Mouse (Mus musculus) brain, embryonic 14.5 days (tissue): Measurements from ENCODE around the gene Pa2g4. TPM values are rescaled to one million over a fixed set of nuclear protein-coding genes. Genes with fewer than 3 reads are reported as not detected.

Source experiments
- DNase-seq: peaks from one replicate; pipeline ENCODE4 v3.0.0-alpha.2; 2011; ENCODE audit warnings: low read depth
- CTCF ChIP-seq: fragments of 200-500 bp; IDR thresholded peaks from 2 replicates; pipeline ENCODE4 v1.5.1; 2012; ENCODE audit warnings: inconsistent platforms, mild to moderate bottlenecking, moderate library complexity, borderline replicate concordance; ENCODE audit not compliant: insufficient read depth, insufficient read length; ENCODE audit errors: extremely low read depth
- POLR2A ChIP-seq: fragments of 200-500 bp; IDR thresholded peaks from 2 replicates; pipeline ENCODE4 v1.6.1; 2012; ENCODE audit warnings: mild to moderate bottlenecking, inconsistent platforms, borderline replicate concordance; ENCODE audit not compliant: poor library complexity, insufficient read depth, insufficient read length, severe bottlenecking; ENCODE audit errors: extremely low read depth
- polyA plus RNA-seq: library from polyadenylated mRNA; depleted of rRNA; stranded (reverse); fragments of >200 nt; gene quantifications from 2 replicates; pipeline ENCODE4 v1.2.3, GENCODE M21; 2012; rRNA removed

Gene Pa2g4
- polyA plus RNA-seq, 1 experiment: 123 TPM

DNA sequence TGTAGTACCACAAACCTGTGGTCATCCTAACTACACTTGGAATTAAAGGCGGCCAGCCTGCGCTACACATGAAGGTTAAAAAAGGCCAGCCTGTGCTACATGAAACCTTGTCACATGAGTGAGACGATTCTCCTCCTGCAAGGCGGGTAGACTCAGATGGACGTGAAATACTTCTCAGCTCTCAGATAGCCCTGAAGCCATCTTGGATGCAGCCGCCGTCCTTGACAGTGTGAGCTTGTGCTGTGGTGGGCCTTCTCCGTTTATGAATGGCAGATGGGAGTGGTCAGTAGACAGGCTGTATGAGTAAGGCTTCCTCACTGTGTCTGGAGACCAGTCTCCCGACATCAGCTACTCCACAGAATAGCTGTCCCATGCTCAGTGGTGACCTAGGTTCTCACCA is 56.6 kb downstream of the Pa2g4 start:
- TF ChIP-seq POLR2A (no peak), CTCF (no peak)
- DNase-seq: no peak

DNA sequence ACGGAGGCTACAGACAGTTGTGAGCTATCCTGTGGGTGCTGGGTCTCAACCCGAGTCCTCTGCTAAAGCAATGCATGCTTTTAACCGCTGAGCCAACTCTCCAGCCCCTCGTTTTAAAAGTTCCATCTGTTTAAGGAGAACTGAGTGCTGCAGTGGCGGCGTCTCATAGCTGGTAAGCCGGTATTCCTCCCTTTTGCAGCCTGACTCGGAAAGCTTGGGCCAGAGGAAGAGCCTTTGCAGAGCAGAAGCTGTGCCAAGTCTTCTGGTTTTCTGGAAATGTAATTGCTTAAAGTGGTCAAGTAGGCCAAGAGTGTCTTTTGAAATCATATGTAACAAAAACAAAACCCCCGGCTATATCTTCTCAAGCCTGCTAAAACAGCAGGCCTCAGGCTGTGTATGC is 57.5 kb downstream of the Pa2g4 start:
- TF ChIP-seq POLR2A (no peak), CTCF (no peak)
- DNase-seq: no peak

Other genes starting within 250 kb of the Pa2g4 start
- gene Cnpy2, start 243.5 kb downstream of the Pa2g4 start, polyA plus RNA-seq: 84.5 and 86.3 TPM in 2 replicates
- 185 and 203 TPM in 2 replicates for gene Cs, start 228.3 kb downstream of the Pa2g4 start, polyA plus RNA-seq
- 69.0 and 90.1 TPM in 2 replicates for gene Coq10a, start 197.0 kb downstream of the Pa2g4 start, polyA plus RNA-seq
- 43.1 and 55.1 TPM in 2 replicates for gene Ankrd52, start 188.9 kb downstream of the Pa2g4 start, polyA plus RNA-seq
- gene Slc39a5, start 164.8 kb downstream of the Pa2g4 start, polyA plus RNA-seq: 0.04 and 0.35 TPM in 2 replicates
- gene Nabp2, start 154.5 kb downstream of the Pa2g4 start, polyA plus RNA-seq: 96.8 and 102 TPM in 2 replicates
- 73.9 and 76.9 TPM in 2 replicates for gene Rnf41, start 154.3 kb downstream of the Pa2g4 start, polyA plus RNA-seq
- 377 and 390 TPM in 2 replicates for gene Smarcc2, start 106.7 kb downstream of the Pa2g4 start, polyA plus RNA-seq
- 1,007 and 1,045 TPM in 2 replicates for gene Myl6, start 71.8 kb downstream of the Pa2g4 start, polyA plus RNA-seq
- gene Myl6b, start 67.3 kb downstream of the Pa2g4 start, polyA plus RNA-seq: 31.6 and 36.4 TPM in 2 replicates
- gene Esyt1, start 40.1 kb downstream of the Pa2g4 start, polyA plus RNA-seq: 15.4 and 20.1 TPM in 2 replicates
- gene Zc3h10, start 18.2 kb downstream of the Pa2g4 start, polyA plus RNA-seq: 19.3 and 23.1 TPM in 2 replicates
- 2,223 TPM in 2 replicates for gene Rpl41, start 16.7 kb downstream of the Pa2g4 start, polyA plus RNA-seq
- 0.87 and 1.5 TPM in 2 replicates for gene Erbb3, start 23.7 kb upstream of the Pa2g4 start, polyA plus RNA-seq
- gene Rps26, start 60.8 kb upstream of the Pa2g4 start, polyA plus RNA-seq: 896 and 1,032 TPM in 2 replicates
- 18.8 and 31.3 TPM in 2 replicates for gene Ikzf4, start 80.0 kb upstream of the Pa2g4 start, polyA plus RNA-seq
- 10.8 and 11.4 TPM in 2 replicates for gene Suox, start 108.1 kb upstream of the Pa2g4 start, polyA plus RNA-seq
- 108 and 116 TPM in 2 replicates for gene Rab5b, start 130.3 kb upstream of the Pa2g4 start, polyA plus RNA-seq
- gene Pmel, start 138.2 kb upstream of the Pa2g4 start, polyA plus RNA-seq: 1.1 and 1.5 TPM in 2 replicates
- gene Cdk2, start 139.0 kb upstream of the Pa2g4 start, polyA plus RNA-seq: 22.5 and 42.4 TPM in 2 replicates
- gene Dgka, start 178.9 kb upstream of the Pa2g4 start, polyA plus RNA-seq: 8.6 and 8.8 TPM in 2 replicates
- gene Pym1, start 181.9 kb upstream of the Pa2g4 start, polyA plus RNA-seq: 58.2 and 65.4 TPM in 2 replicates
- 0.54 and 0.77 TPM in 2 replicates for gene Mmp19, start 224.9 kb upstream of the Pa2g4 start, polyA plus RNA-seq
- gene Dnajc14, start 238.1 kb upstream of the Pa2g4 start, polyA plus RNA-seq: 18.6 and 30.5 TPM in 2 replicates
- 24.2 and 29.0 TPM in 2 replicates for gene Tmem198b, start 238.4 kb upstream of the Pa2g4 start, polyA plus RNA-seq